14 mouse cellular contexts compared by ENCODE assay signal in the genomic region with DNA sequence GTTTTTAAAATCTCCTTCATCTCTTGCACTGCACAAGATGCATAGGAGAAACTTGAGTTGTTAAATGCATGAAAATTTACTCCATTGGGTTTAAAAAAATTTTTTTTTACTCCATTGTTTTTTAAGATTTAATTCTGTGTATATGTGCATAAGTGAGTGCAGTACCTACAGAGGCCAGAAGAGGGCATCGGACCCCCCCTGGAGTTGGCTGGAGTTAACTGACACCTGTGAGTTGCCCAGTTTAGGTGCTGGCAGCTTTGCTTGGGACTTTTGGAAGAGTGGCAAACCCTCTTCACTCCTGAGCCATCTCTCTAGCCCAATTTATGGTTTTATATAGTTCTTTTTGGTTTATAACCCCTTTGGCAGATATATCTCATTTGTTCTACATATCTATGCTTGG.
DNase-seq lines count a peak whose midpoint lies in the region; ATAC-seq and TF ChIP-seq lines count a peak whose summit lies in the region.
"Had no signal": no experiment of that assay in that cellular context is flagged by ENCODE, and none has a peak within 500 bp of the region (broad histone marks: within the 10 kb centered on the region; RNA-seq: fewer than 3 reads in every experiment).

No protein-coding gene starts in this region.

- ATAC-seq in liver, postnatal 0 days, result no peak
- no peak for ATAC-seq in liver, embryonic 12.5 days

- no peaks in the 10 kb centered on the region for H3K27me3 ChIP-seq in cerebellum, adult 2 months (ENCODE audit: control insufficient read depth, insufficient read depth, low read length)
- no peaks in the 10 kb centered on the region for H3K27me3 ChIP-seq in liver, postnatal 0 days (ENCODE audit: insufficient read depth, low read length)
- no peaks in the 10 kb centered on the region for H3K27me3 ChIP-seq in liver, embryonic 12.5 days (replicated peaks)
- H3K27me3 ChIP-seq in ES-Bruce4 (ENCODE audit: control insufficient read depth, insufficient read depth, low read length, poor library complexity, severe bottlenecking), result no peaks in the 10 kb centered on the region
- H3K27me3 ChIP-seq: kidney, embryonic 15.5 days had no signal

- no peak overlapping the region for H3K27ac ChIP-seq in cerebellum, adult 2 months (ENCODE audit: insufficient read depth, low read length)
- no peak overlapping the region for H3K27ac ChIP-seq in liver, postnatal 0 days (ENCODE audit: low read depth)
- no peak overlapping the region for H3K27ac ChIP-seq in liver, embryonic 12.5 days
- H3K27ac ChIP-seq in ES-Bruce4 (ENCODE audit: insufficient read depth, low read length), result no peak overlapping the region
- H3K27ac ChIP-seq: embryonic facial prominence, embryonic 10.5 days; forebrain, embryonic 10.5 days; midbrain, embryonic 10.5 days had no signal

- H3K4me1 ChIP-seq in cerebellum, adult 2 months (ENCODE audit: control insufficient read depth, insufficient read depth, low read length), result peaks cover 9% of the 10 kb centered on the region
- peaks cover 4% of the 10 kb centered on the region; the same call in 1 of the 2 replicates for H3K4me1 ChIP-seq in liver, postnatal 0 days (ENCODE audit: insufficient read depth)
- H3K4me1 ChIP-seq in liver, embryonic 12.5 days, result no peaks in the 10 kb centered on the region
- no peaks in the 10 kb centered on the region for H3K4me1 ChIP-seq in ES-Bruce4 (ENCODE audit: control insufficient read depth, insufficient read depth, low read length)

- H3K4me3 ChIP-seq in cerebellum, adult 2 months (replicated peaks; ENCODE audit: insufficient read depth, low read depth, low read length), result no peak overlapping the region
- H3K4me3 ChIP-seq in liver, postnatal 0 days (ENCODE audit: low read depth, low read length), result no peak overlapping the region
- no peak overlapping the region for H3K4me3 ChIP-seq in liver, embryonic 12.5 days
- H3K4me3 ChIP-seq in ES-Bruce4 (ENCODE audit: low read depth, low read length), result no peak overlapping the region
- H3K4me3 ChIP-seq: embryonic facial prominence, embryonic 10.5 days; forebrain, embryonic 10.5 days; kidney, embryonic 15.5 days; midbrain, embryonic 10.5 days had no signal

- 100% methylated on average over 1 of the region's 1 CpGs for WGBS in cerebellum, adult 2 months
- 90% methylated on average over 1 of the region's 1 CpGs for WGBS in liver, postnatal 0 days (ENCODE audit: insufficient replicate concordance)
- WGBS in liver, embryonic 12.5 days (ENCODE audit: insufficient replicate concordance), result 79% methylated on average over 1 of the region's 1 CpGs

- H3K4me2 ChIP-seq in liver, postnatal 0 days (ENCODE audit: low read depth, low read length), result no peak overlapping the region
- no peak overlapping the region for H3K4me2 ChIP-seq in liver, embryonic 12.5 days
- H3K4me2 ChIP-seq: kidney, embryonic 15.5 days had no signal

- H3K9me3 ChIP-seq in liver, postnatal 0 days (ENCODE audit: low read length), result no peaks in the 10 kb centered on the region
- peaks cover 7% of the 10 kb centered on the region; the same call in 1 of the 2 replicates for H3K9me3 ChIP-seq in liver, embryonic 12.5 days (replicated peaks)
- no peaks in the 10 kb centered on the region for H3K9me3 ChIP-seq in ES-Bruce4 (replicated peaks; ENCODE audit: control insufficient read depth, insufficient read depth, low read length, poor library complexity, severe bottlenecking)
- H3K9me3 ChIP-seq: kidney, embryonic 15.5 days; midbrain, embryonic 10.5 days had no signal

- TF ChIP-seq EP300 in liver, postnatal 0 days (IDR thresholded peaks at IDR 0.05; ENCODE audit: low read depth), result no peak
- TF ChIP-seq EP300 in ES-Bruce4 (IDR thresholded peaks at IDR 0.05; ENCODE audit: insufficient read depth, low read depth, low read length), result no peak

- no peak overlapping the region for H3K9ac ChIP-seq in liver, postnatal 0 days (replicated peaks)
- H3K9ac ChIP-seq in liver, embryonic 12.5 days, result no peak overlapping the region
- no peak overlapping the region for H3K9ac ChIP-seq in ES-Bruce4 (ENCODE audit: low read depth, poor library complexity, severe bottlenecking)
- H3K9ac ChIP-seq: kidney, embryonic 15.5 days had no signal

- H3K36me3 ChIP-seq in liver, postnatal 0 days (replicated peaks; ENCODE audit: insufficient read depth, low read length), result peaks cover 18% of the 10 kb centered on the region
- peaks cover 20% of the 10 kb centered on the region; the same call in 1 of the 2 replicates for H3K36me3 ChIP-seq in liver, embryonic 12.5 days
- no peaks in the 10 kb centered on the region for H3K36me3 ChIP-seq in ES-Bruce4 (ENCODE audit: control insufficient read depth, insufficient read depth, low read length, poor library complexity, severe bottlenecking)
- H3K36me3 ChIP-seq: embryonic facial prominence, embryonic 10.5 days; kidney, embryonic 15.5 days; midbrain, embryonic 10.5 days had no signal

- no peak for DNase-seq in cerebellum, adult 2 months
- DNase-seq in cerebellum, adult 18-20 months, result no peak
- no peak for DNase-seq in liver, postnatal 0 days
- DNase-seq in c-Kit-positive CD71-positive TER-119-positive erythroid progenitor cells, embryonic 14.5 days (ENCODE audit: low spot score), result peak; percentile 8
- no peak for DNase-seq in Muller cell, postnatal 12 days (ENCODE audit: inconsistent ontology term)
- no peak for DNase-seq in embryo, embryonic 9.5 days (ENCODE audit: extremely low spot score)
- DNase-seq: cerebellum, adult 11-12 months; heart, postnatal 4 days had no signal

- peak; percentile 28; the same call in 1 of the 2 replicates for TF ChIP-seq CTCF in cerebellum, adult 2 months (IDR thresholded peaks at IDR 0.05; ENCODE audit: borderline replicate concordance, insufficient read depth, low read depth, low read length)
- peak; percentile 53 for TF ChIP-seq CTCF in liver, postnatal 0 days (IDR thresholded peaks at IDR 0.05; ENCODE audit: low read depth)
- peak; percentile 29 for TF ChIP-seq CTCF in ES-Bruce4 (IDR thresholded peaks at IDR 0.05; ENCODE audit: low read depth, low read length)

- no peak for TF ChIP-seq POLR2A in cerebellum, adult 2 months (IDR thresholded peaks at IDR 0.05; ENCODE audit: borderline replicate concordance, insufficient read depth, low read length)
- no peak for TF ChIP-seq POLR2A in ES-Bruce4 (IDR thresholded peaks at IDR 0.05; ENCODE audit: insufficient read depth, low read length)
